Mouse (Mus musculus) liver, embryonic 13.5 days (tissue): ENCODE results near the gene Spata19. TPM values are rescaled to one million over a fixed set of nuclear protein-coding genes. Genes with fewer than 3 reads are reported as not detected.

ENCODE experiments used
- ATAC-seq: fragments of 200-750 bp; cut with Nextera tagmentation; 2 replicates; pipeline ENCODE4 v1.8.0; 2017; ENCODE audit warnings: low read depth, mild to moderate bottlenecking, moderate number of reproducible peaks, moderate library complexity
- DNase-seq: peaks from one replicate; pipeline ENCODE4 v3.0.0; 2022
- H3K27ac ChIP-seq: fragments of 300-500 bp; sonication (generic); 2 replicates; pipeline ENCODE4 v1.5.1; 2015; ENCODE audit warnings: moderate library complexity, mild to moderate bottlenecking, inconsistent platforms
- H3K27me3 ChIP-seq: fragments of 300-500 bp; sonication (generic); 2 replicates; pipeline ENCODE4 v1.6.1; 2015; ENCODE audit warnings: mild to moderate bottlenecking, inconsistent platforms
- H3K36me3 ChIP-seq: fragments of 300-500 bp; sonication (generic); 2 replicates; pipeline ENCODE4 v1.6.1; 2015; ENCODE audit warnings: mild to moderate bottlenecking, inconsistent platforms
- H3K4me1 ChIP-seq: fragments of 300-500 bp; sonication (generic); replicated peaks from 2 replicates; pipeline ENCODE4 v1.6.1; 2015; ENCODE audit warnings: inconsistent platforms
- H3K4me2 ChIP-seq: fragments of 300-500 bp; sonication (generic); 2 replicates; pipeline ENCODE4 v1.6.1; 2015; ENCODE audit warnings: inconsistent platforms, mild to moderate bottlenecking, moderate library complexity
- H3K4me3 ChIP-seq: fragments of 300-500 bp; sonication (generic); replicated peaks from 2 replicates; pipeline ENCODE4 v1.5.1; 2015; ENCODE audit warnings: mild to moderate bottlenecking, inconsistent platforms
- H3K9ac ChIP-seq: fragments of 300-500 bp; sonication (generic); 2 replicates; pipeline ENCODE4 v1.6.1; 2015; ENCODE audit warnings: mild to moderate bottlenecking, inconsistent platforms
- H3K9me3 ChIP-seq: fragments of 300-500 bp; sonication (generic); replicated peaks from 2 replicates; pipeline ENCODE4 v1.6.1; 2016; ENCODE audit warnings: inconsistent platforms
- WGBS: fragments of 180-500 bp; shearing (Covaris S2); methylation state at CpG from one replicate; pipeline ENCODE4 v1.1.7; 2015; ENCODE audit not compliant: insufficient replicate concordance; 5-methylcytosine and 5-hydroxymethylcytosine counted together
- polyA plus RNA-seq: library from polyadenylated mRNA; unstranded; fragments of >200 nt; fragmentation: Nextera tagmentation; extraction: Ambion mirVana; gene quantifications from 2 replicates; pipeline ENCODE4 v1.2.1, GENCODE M21; 2015

The Spata19 gene
- not detected in 2 replicates for polyA plus RNA-seq

DNA sequence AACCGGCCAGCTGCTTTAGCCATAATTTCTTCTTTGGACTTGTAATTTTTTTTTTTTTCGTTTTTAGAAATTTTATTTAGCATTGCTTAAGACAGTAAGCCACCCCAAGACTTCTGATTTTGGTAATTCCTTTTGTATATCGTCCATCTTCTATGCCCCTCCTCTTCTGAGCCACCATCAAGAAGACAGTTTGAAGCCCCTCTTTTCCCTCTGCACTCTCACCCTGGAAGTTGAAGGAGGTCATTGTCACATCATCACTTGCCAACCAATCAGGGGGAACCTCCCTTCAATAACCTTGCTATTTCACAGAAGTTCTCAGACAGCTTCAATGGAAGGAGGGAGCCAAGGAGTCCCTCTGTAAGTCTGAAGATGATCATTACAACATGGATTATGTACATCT is at the start of gene Spata19:
Gene Spata19 (plus strand): TSS at position 301 of the 400 bp plus-strand sequence.
- Histone ChIP-seq H3K36me3 (no peaks in the 10 kb centered on the region), H3K9me3 (no peaks in the 10 kb centered on the region), H3K9ac (no peak within 1 kb of the TSS), H3K4me3 (no peak within 1 kb of the TSS), H3K27me3 (no peaks in the 10 kb centered on the region), H3K4me1 (no peaks in the 10 kb centered on the region), H3K4me2 (no peak within 1 kb of the TSS), H3K27ac (no peak within 1 kb of the TSS)
- no peak for DNase-seq
- 52% methylated on average over 3 of the region's 3 CpGs for WGBS
- ATAC-seq = no peak

DNA sequence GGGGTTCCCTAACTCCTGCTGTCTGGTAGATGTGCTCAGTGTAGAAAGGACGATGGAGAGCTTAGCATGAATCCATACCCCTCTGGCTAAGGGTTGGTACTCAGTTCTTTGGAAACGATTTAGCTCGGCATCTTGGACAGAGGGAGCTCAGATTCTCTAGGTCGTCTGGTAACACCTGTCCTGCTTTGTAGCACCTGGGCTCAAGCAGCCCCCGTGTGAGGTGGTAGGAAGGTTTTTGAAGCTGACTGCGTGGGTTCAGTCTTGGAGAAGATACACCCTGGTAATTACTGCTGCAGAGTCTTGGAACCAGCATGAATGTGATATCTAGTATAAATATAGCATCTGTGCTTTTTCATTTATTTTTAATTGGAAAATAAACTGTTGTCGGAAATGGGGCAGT is 43.5 kb upstream of the Spata19 start:
- ATAC-seq (no peak), DNase-seq (no peak)
- Histone ChIP-seq H3K36me3 (no peaks in the 10 kb centered on the region), H3K27ac (no peak overlapping the region), H3K9ac (no peak overlapping the region), H3K4me3 (no peak overlapping the region), H3K27me3 (no peaks in the 10 kb centered on the region), H3K4me2 (no peak overlapping the region), H3K4me1 (no peaks in the 10 kb centered on the region), H3K9me3 (no peaks in the 10 kb centered on the region)
- WGBS = 63% methylated on average over 7 of the region's 7 CpGs

DNA sequence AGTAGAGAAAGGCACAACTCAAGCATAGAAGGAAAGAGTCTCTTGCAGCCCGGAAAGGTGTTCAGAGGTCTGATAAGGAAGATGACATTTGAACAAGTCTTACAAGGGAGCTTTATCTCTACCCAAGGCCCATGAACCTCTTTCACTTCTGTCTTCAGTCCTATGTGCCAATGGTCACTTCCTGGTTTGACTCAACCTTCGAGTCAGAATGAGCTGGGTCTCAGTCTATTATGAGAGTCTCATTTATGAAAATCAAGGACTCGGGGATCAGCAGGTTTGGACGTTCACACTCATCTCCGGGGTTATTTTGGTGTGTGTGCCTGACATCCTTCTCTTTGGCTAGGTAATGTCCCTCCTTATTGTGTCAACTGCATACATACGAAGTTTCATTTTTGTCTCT is 38.7 kb upstream of the Spata19 start:
- Histone ChIP-seq H3K4me1 (no peaks in the 10 kb centered on the region), H3K4me3 (no peak overlapping the region), H3K36me3 (no peaks in the 10 kb centered on the region), H3K27me3 (no peaks in the 10 kb centered on the region), H3K9ac (no peak overlapping the region), H3K27ac (no peak overlapping the region), H3K4me2 (no peak overlapping the region), H3K9me3 (no peaks in the 10 kb centered on the region)
- DNase-seq (no peak), ATAC-seq (no peak)
- 55% methylated on average over 6 of the region's 6 CpGs for WGBS

DNA sequence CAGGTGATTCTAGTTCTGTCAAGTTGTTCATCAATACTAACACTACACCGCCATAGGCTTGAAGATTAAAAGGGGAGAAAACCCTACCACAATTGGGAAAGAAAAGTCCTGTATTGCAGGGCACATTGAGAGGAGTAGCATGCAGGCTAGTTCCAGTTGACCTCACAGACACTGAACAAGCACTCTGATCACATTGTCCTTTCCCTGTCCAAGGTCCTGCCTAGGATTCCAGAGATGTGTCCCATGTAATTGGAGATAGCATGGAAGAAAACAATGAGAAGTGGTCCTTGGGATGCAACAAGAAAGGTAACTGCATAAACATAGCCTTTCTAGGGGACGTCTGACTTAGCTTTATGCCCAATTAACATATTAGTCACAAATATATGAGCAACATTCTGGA is 29.4 kb upstream of the Spata19 start:
- Histone ChIP-seq H3K27ac (no peak overlapping the region), H3K4me2 (no peak overlapping the region), H3K4me3 (no peak overlapping the region), H3K27me3 (no peaks in the 10 kb centered on the region), H3K4me1 (no peaks in the 10 kb centered on the region), H3K36me3 (no peaks in the 10 kb centered on the region), H3K9me3 (no peaks in the 10 kb centered on the region), H3K9ac (no peak overlapping the region)
- DNase-seq (no peak), ATAC-seq (no peak)
- WGBS = 49% methylated on average over 2 of the region's 2 CpGs

DNA sequence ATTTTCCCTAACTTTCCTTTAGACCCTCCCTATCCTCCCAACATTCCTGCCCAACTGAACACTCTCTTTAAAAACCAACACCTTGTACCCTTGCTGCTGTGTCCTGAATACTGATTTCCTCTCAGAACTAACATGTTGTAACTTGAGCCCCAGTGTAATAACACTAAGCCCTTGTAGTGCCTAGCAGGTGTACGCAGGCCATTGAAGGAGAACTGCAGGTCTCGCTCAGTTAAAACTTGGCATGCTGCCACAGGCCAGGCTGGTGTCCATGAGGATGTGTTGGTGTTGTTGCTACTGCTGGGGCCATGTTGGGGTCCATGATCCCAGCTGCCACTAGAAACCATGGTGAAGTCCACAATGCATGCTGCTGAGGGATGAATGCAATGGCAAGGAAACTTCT is 27.5 kb upstream of the Spata19 start:
- H3K4me2 ChIP-seq = no peak overlapping the region
- no peaks in the 10 kb centered on the region for H3K36me3 ChIP-seq
- WGBS = 78% methylated on average over 2 of the region's 2 CpGs
- H3K4me1 ChIP-seq = no peaks in the 10 kb centered on the region
- H3K27ac ChIP-seq = no peak overlapping the region
- no peak for ATAC-seq
- H3K4me3 ChIP-seq = no peak overlapping the region
- H3K9me3 ChIP-seq = no peaks in the 10 kb centered on the region
- H3K9ac ChIP-seq = no peak overlapping the region
- H3K27me3 ChIP-seq = no peaks in the 10 kb centered on the region
- DNase-seq = no peak

DNA sequence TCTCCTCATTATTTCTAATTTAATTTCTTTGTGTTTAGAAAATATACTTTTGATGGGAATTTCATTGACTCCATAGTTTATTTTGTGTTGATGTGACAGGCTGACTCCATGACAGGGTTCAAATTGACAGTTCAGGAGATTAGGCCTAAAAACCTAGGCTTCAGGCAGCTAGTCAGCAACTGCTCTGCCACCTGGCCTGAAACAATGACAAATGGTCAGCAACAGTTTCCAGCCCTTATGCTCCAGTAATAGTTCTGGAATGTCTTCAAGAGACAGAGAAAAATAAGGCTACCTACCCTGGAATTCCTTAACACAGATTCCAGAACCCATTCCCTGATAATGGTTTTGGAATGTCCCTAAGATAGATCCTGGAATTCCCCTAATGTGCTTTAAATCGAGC is 20.9 kb upstream of the Spata19 start:
- DNase-seq = no peak
- H3K4me1 ChIP-seq = no peaks in the 10 kb centered on the region
- WGBS = 36% methylated on average over 1 of the region's 1 CpGs
- H3K9me3 ChIP-seq = no peaks in the 10 kb centered on the region
- H3K27me3 ChIP-seq = no peaks in the 10 kb centered on the region
- no peak overlapping the region for H3K9ac ChIP-seq
- H3K4me3 ChIP-seq = no peak overlapping the region
- ATAC-seq = no peak
- no peak overlapping the region for H3K27ac ChIP-seq
- no peaks in the 10 kb centered on the region for H3K36me3 ChIP-seq
- H3K4me2 ChIP-seq = no peak overlapping the region

DNA sequence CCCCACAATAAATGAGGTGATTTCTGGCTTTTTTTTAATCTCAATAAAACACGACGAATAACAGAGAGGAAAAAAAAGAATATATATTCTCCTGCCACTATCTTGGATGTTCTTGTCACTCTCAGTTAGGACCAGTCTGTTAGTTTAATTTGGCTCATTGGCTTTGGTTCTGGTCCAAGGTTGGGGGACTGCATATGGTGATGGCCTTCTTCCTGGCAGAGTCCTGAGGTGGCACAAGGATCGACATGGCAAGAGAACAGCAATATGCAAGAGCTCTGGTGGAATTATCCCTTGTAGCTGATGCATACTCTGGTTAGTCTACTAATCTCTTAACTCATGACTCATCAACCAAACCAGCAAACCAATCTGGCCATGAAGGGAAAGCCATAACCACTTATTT is 9.6 kb upstream of the Spata19 start:
- Histone ChIP-seq H3K4me3 (no peak overlapping the region), H3K9me3 (no peaks in the 10 kb centered on the region), H3K36me3 (no peaks in the 10 kb centered on the region), H3K27ac (no peak overlapping the region), H3K4me1 (no peaks in the 10 kb centered on the region), H3K9ac (no peak overlapping the region), H3K27me3 (no peaks in the 10 kb centered on the region), H3K4me2 (no peak overlapping the region)
- ATAC-seq (no peak), DNase-seq (no peak)
- WGBS = 66% methylated on average over 3 of the region's 3 CpGs

DNA sequence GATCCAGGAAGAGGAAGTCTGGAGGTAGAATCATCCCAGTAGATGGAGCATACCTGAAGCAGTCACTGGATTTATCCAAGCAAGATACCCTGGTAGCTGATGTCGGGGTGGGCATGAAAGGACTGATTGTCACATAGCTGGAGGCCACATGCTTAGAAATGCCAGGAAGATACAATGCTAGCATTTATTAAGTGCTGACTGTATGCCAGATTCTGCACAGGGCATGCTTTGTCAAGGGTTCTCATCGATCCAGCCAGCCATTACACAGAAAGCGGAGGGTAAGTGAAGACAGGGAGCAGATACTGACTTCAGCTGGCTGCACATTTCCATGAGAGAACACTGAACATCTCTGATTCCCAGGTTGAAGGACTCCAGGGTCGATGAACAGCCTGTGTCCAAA is 4.6 kb downstream of the Spata19 start:
- Histone ChIP-seq H3K9me3 (no peaks in the 10 kb centered on the region), H3K4me3 (no peak overlapping the region), H3K27me3 (no peaks in the 10 kb centered on the region), H3K9ac (no peak overlapping the region), H3K4me1 (no peaks in the 10 kb centered on the region), H3K27ac (no peak overlapping the region), H3K36me3 (no peaks in the 10 kb centered on the region), H3K4me2 (no peak overlapping the region)
- 59% methylated on average over 4 of the region's 4 CpGs for WGBS
- DNase-seq = no peak
- ATAC-seq = no peak

DNA sequence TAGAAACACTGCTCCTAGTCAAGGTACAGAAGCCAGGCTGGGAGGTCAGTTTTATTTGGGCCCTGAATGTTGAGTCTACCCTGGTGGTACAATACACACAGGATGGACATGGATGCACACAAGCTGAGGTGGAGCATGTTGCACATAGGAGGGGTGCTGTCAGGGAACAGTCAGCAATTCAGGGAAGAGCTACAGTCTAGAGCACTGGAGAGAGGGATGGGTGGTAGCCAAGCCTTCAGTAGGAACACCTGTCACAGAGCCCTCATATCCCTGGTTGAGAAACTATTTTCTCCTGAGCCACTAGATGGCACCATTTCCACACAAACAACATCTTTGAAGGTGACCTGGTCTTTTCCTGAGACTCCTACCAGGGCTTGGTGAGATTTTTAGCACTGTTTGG is 13.1 kb downstream of the Spata19 start:
- Histone ChIP-seq H3K36me3 (no peaks in the 10 kb centered on the region), H3K4me2 (no peak overlapping the region), H3K27ac (no peak overlapping the region), H3K9ac (no peak overlapping the region), H3K27me3 (no peaks in the 10 kb centered on the region), H3K4me1 (no peaks in the 10 kb centered on the region), H3K4me3 (no peak overlapping the region), H3K9me3 (no peaks in the 10 kb centered on the region)
- DNase-seq = peak; percentile 3
- ATAC-seq = no peak

DNA sequence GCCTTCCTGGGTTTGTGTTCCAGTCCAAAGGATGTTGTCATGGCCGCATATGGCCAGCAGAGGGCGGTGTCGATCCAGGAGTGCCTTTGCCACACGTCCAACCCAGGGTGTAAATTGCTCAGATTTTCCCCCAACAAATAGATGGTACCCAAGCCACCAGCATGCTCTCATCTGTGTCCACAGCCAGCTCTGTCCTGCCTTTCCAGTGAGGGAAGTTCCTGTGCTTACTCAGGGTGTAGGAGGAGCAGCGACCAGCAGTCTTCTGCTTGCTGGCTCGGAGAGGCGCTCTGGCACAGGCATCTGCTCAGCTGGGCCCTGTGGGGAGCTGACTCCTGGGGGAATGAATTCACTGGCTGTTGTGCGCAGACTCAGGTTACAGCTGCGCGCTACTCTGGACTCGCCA is 17.5 kb downstream of the Spata19 start:
- Histone ChIP-seq H3K4me1 (no peaks in the 10 kb centered on the region), H3K27me3 (no peaks in the 10 kb centered on the region), H3K4me2 (no peak overlapping the region), H3K9me3 (no peaks in the 10 kb centered on the region), H3K36me3 (no peaks in the 10 kb centered on the region), H3K9ac (no peak overlapping the region), H3K27ac (no peak overlapping the region), H3K4me3 (no peak overlapping the region)
- peak; percentile 11 for DNase-seq
- ATAC-seq = no peak
- WGBS = 3% methylated on average over 11 of the region's 11 CpGs

DNA sequence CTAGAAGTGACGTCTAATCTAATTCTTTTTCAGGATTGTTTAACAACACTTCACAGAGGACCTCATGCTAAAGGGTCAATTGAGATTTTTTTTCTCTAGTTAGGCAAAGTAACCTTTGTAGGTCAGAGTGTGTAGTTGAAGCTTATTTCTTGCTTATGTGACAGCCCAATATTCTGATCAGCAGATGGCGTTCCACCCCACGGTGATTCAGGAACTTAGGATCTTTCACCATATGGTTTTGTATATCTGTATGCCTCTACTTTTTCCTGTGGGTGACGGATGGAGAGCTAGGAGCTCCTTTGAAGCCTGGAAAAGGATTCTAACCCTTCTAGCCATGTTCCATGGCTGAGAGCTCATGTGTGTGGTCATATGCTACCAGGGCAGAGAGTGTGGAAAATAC is 27.9 kb downstream of the Spata19 start:
- Histone ChIP-seq H3K9me3 (no peaks in the 10 kb centered on the region), H3K36me3 (no peaks in the 10 kb centered on the region), H3K4me2 (no peak overlapping the region), H3K9ac (no peak overlapping the region), H3K27ac (no peak overlapping the region), H3K27me3 (no peaks in the 10 kb centered on the region), H3K4me3 (no peak overlapping the region), H3K4me1 (no peaks in the 10 kb centered on the region)
- WGBS = 59% methylated on average over 4 of the region's 4 CpGs
- ATAC-seq (no peak), DNase-seq (no peak)

DNA sequence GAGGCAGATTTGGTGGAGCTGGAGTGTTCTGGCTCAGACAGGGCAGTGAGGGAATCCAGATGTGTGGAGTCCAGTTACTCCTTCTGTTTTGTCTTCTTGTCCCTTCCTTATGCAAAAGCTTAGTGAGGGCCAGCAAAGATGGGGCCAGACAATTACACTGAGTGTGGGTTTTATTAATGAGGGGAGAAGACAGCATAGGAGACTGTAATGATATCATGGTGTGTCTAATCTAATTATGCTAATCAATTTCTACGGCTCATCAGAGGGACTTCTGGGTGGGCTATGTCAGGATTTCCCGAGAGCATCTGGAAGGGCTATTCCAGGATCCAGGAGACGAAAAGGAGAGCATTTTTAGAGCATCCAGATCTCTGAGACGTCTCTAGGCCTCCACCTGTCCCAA is 32.0 kb downstream of the Spata19 start:
- H3K4me1 ChIP-seq = no peaks in the 10 kb centered on the region
- DNase-seq = no peak
- H3K4me3 ChIP-seq = no peak overlapping the region
- no peak overlapping the region for H3K27ac ChIP-seq
- H3K9ac ChIP-seq = no peak overlapping the region
- H3K36me3 ChIP-seq = no peaks in the 10 kb centered on the region
- ATAC-seq = no peak
- H3K4me2 ChIP-seq = no peak overlapping the region
- WGBS = 44% methylated on average over 4 of the region's 4 CpGs
- no peaks in the 10 kb centered on the region for H3K9me3 ChIP-seq
- no peaks in the 10 kb centered on the region for H3K27me3 ChIP-seq

DNA sequence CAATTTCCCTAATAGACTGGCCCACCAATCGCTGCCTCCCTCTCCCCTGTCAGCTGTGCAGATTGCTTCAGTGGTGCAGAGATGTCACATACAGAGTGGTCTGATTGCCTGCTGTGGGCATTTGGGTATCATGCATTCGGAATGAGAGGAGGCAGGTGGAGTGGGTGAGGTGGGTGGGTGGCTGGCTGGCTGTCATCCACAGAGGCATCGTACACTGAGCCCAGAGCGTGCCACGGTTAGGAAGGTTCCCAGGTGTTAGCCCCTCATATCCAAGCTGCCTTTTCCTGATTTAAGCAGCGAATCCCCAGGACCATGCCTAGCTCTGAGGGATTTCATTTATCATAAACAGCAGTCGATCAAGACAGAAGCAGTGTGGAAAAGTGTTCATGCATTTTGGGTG is 36.7 kb downstream of the Spata19 start:
- Histone ChIP-seq H3K27me3 (no peaks in the 10 kb centered on the region), H3K9me3 (no peaks in the 10 kb centered on the region), H3K27ac (no peak overlapping the region), H3K36me3 (no peaks in the 10 kb centered on the region), H3K4me3 (no peak overlapping the region), H3K4me2 (no peak overlapping the region), H3K9ac (no peak overlapping the region), H3K4me1 (no peaks in the 10 kb centered on the region)
- DNase-seq = no peak
- 62% methylated on average over 7 of the region's 7 CpGs for WGBS
- no peak for ATAC-seq
